In the genomic region with DNA sequence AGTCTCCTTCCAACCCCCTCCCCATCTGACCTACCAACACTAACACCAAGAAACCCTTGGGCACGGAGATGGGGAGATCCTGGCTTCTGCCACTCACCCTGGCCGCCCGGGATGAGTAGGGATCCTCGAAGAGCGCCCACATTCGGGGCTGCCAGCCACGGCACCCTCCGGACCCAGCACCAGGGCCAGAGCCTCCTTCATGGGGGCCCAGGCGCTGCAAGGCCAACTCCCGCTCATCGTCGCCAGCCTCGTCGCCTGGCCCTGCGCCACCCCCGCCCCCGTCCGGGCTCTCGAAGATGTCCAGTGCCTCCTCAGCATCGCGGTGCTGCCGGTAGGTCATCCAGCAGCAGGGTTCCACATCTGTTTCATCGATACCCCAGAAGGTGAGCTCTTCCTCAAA, we compare ENCODE assay signal across 8 mouse cellular contexts. TPM values are rescaled to one million over a fixed set of nuclear protein-coding genes. Genes with fewer than 3 reads are reported as not detected.
A peak's percentile ranks its signal among the peaks of the same experiment; 100 is the strongest.
DNase-seq lines count a peak whose midpoint lies in the region; ATAC-seq and TF ChIP-seq lines count a peak whose summit lies in the region.

No protein-coding gene starts in this region.

- no peak for TF ChIP-seq POLR2A in cerebellum, adult 2 months (IDR thresholded peaks at IDR 0.05; ENCODE audit: borderline replicate concordance, insufficient read depth, low read length)

- no peaks in the 10 kb centered on the region for H3K9me3 ChIP-seq in heart, embryonic 16.5 days (replicated peaks; ENCODE audit: control insufficient read depth, low read length)
- H3K9me3 ChIP-seq in forebrain, embryonic 12.5 days = no peaks in the 10 kb centered on the region
- H3K9me3 ChIP-seq in midbrain, embryonic 11.5 days (ENCODE audit: control insufficient read depth, low read length) = no peaks in the 10 kb centered on the region

- no peak for TF ChIP-seq CTCF in cerebellum, adult 2 months (IDR thresholded peaks at IDR 0.05; ENCODE audit: borderline replicate concordance, insufficient read depth, low read depth, low read length)

- 0 out of 2 replicates have a peak overlapping the region, but pooled peaks have one; percentile 40 for H3K9ac ChIP-seq in heart, embryonic 16.5 days (ENCODE audit: low read length)
- 0 out of 2 replicates have a peak overlapping the region, but pooled peaks have one; percentile 18 for H3K9ac ChIP-seq in forebrain, embryonic 12.5 days
- peak overlapping the region; percentile 20; the same call in 1 of the 2 replicates for H3K9ac ChIP-seq in midbrain, embryonic 11.5 days (ENCODE audit: low read length)

- H3K27me3 ChIP-seq in heart, embryonic 16.5 days (ENCODE audit: control insufficient read depth, insufficient read depth, low read length) = peaks cover 84% of the 10 kb centered on the region
- H3K27me3 ChIP-seq in cerebellum, adult 2 months (ENCODE audit: control insufficient read depth, insufficient read depth, low read length) = no peaks in the 10 kb centered on the region
- peaks cover 87% of the 10 kb centered on the region for H3K27me3 ChIP-seq in forebrain, embryonic 12.5 days
- H3K27me3 ChIP-seq in midbrain, embryonic 11.5 days (ENCODE audit: control insufficient read depth, insufficient read depth, low read length) = peaks cover 59% of the 10 kb centered on the region

- no peak for ATAC-seq in heart, embryonic 16.5 days (replicated peaks; ENCODE audit: extremely low read depth, insufficient read depth, low FRiP score)
- ATAC-seq in forebrain, embryonic 12.5 days (ENCODE audit: low FRiP score) = no peak
- no peak for ATAC-seq in midbrain, embryonic 11.5 days (ENCODE audit: low FRiP score)

- DNase-seq in heart, postnatal 10 days = no peak
- DNase-seq in cerebellum, adult 2 months = peak in 1 of 2 experiments; percentile 54
- peak; percentile 89 for DNase-seq in midbrain, embryonic 11.5 days (ENCODE audit: low spot score, missing footprints)
- no peak for DNase-seq in urinary bladder, adult 2 months (ENCODE audit: low spot score)
- no peak for DNase-seq in thymus, postnatal 0 days (ENCODE audit: low spot score)
- no peak for DNase-seq in spleen, adult 12 weeks (ENCODE audit: low spot score)

- WGBS in heart, embryonic 16.5 days = 3% methylated on average over 23 of the region's 23 CpGs
- WGBS in cerebellum, adult 2 months = 8% methylated on average over 23 of the region's 23 CpGs
- WGBS in forebrain, embryonic 12.5 days = 2% methylated on average over 23 of the region's 23 CpGs
- WGBS in midbrain, embryonic 11.5 days = 4% methylated on average over 23 of the region's 23 CpGs

- no peak overlapping the region for H3K27ac ChIP-seq in heart, embryonic 16.5 days (ENCODE audit: low read length)
- no peak overlapping the region for H3K27ac ChIP-seq in cerebellum, adult 2 months (ENCODE audit: insufficient read depth, low read length)
- no peak overlapping the region for H3K27ac ChIP-seq in forebrain, embryonic 12.5 days
- H3K27ac ChIP-seq in midbrain, embryonic 11.5 days (ENCODE audit: low read depth, low read length) = no peak overlapping the region

- intact Hi-C loops in heart, postnatal 10 days (cut with DNase I) = no loop called here

- H3K4me1 ChIP-seq in heart, embryonic 16.5 days (ENCODE audit: control insufficient read depth, insufficient read depth, low read length) = peaks cover 20% of the 10 kb centered on the region
- peaks cover 5% of the 10 kb centered on the region; the same call in 1 of the 2 replicates for H3K4me1 ChIP-seq in cerebellum, adult 2 months (ENCODE audit: control insufficient read depth, insufficient read depth, low read length)
- peaks cover 28% of the 10 kb centered on the region for H3K4me1 ChIP-seq in forebrain, embryonic 12.5 days
- H3K4me1 ChIP-seq in midbrain, embryonic 11.5 days (ENCODE audit: control insufficient read depth, insufficient read depth, low read length) = peaks cover 20% of the 10 kb centered on the region

- no peaks in the 10 kb centered on the region for H3K36me3 ChIP-seq in heart, embryonic 16.5 days (ENCODE audit: control insufficient read depth, insufficient read depth)
- H3K36me3 ChIP-seq in forebrain, embryonic 12.5 days (replicated peaks) = no peaks in the 10 kb centered on the region
- no peaks in the 10 kb centered on the region for H3K36me3 ChIP-seq in midbrain, embryonic 11.5 days (ENCODE audit: control insufficient read depth, insufficient read depth, low read length)

- peak overlapping the region; percentile 91 for H3K4me2 ChIP-seq in heart, embryonic 16.5 days (ENCODE audit: low read depth, low read length)
- peak overlapping the region; percentile 99 for H3K4me2 ChIP-seq in forebrain, embryonic 12.5 days
- peak overlapping the region; percentile 76 for H3K4me2 ChIP-seq in midbrain, embryonic 11.5 days

- H3K4me3 ChIP-seq in heart, embryonic 16.5 days (ENCODE audit: low read length) = peak overlapping the region; percentile 60
- peak overlapping the region; percentile 78 for H3K4me3 ChIP-seq in cerebellum, adult 2 months (replicated peaks; ENCODE audit: insufficient read depth, low read depth, low read length)
- H3K4me3 ChIP-seq in forebrain, embryonic 12.5 days (replicated peaks) = peak overlapping the region; percentile 58
- peak overlapping the region; percentile 52 for H3K4me3 ChIP-seq in midbrain, embryonic 11.5 days (ENCODE audit: low read depth, low read length)

RNA-seq across cellular contexts. Expression of a gene that starts 1.2 kb away (rescaled TPM):
- 0.08 TPM in 1 of 2 replicates, not detected in the other for polyA plus RNA-seq in heart, embryonic 16.5 days (2015; fragmentation: Nextera tagmentation; extraction: Ambion mirVana)
- under 1 TPM; 0.36 to 0.50 TPM for total RNA-seq in heart, postnatal 10 days (2021)
- polyA plus RNA-seq in cerebellum, adult 2 months (2012; rRNA removed) = 59.7 and 62.3 TPM in 2 replicates
- 0.32 and 0.47 TPM in 2 replicates for polyA plus RNA-seq in forebrain, embryonic 12.5 days (2016; fragmentation: Nextera tagmentation; extraction: Ambion mirVana)
- polyA plus RNA-seq in midbrain, embryonic 11.5 days (2014; fragmentation: Nextera tagmentation; extraction: Ambion mirVana) = 0.03 and 0.04 TPM in 2 replicates
- 9.1 and 10.5 TPM in 2 replicates for polyA plus RNA-seq in urinary bladder, adult 2 months (2012; rRNA removed)
- polyA plus RNA-seq in thymus, postnatal 0 days (2015; fragmentation: Nextera tagmentation; extraction: Ambion mirVana) = not detected in 2 replicates

RNA-seq across cellular contexts. Expression of a gene that starts 59.7 kb away (rescaled TPM):
- 4.6 and 5.7 TPM in 2 replicates for polyA plus RNA-seq in heart, embryonic 16.5 days (2015; fragmentation: Nextera tagmentation; extraction: Ambion mirVana)
- total RNA-seq in heart, postnatal 10 days (2021) = 1 to 10 TPM; 1.3 to 1.4 TPM
- polyA plus RNA-seq in cerebellum, adult 2 months (2012; rRNA removed) = 158 and 176 TPM in 2 replicates
- polyA plus RNA-seq in forebrain, embryonic 12.5 days (2016; fragmentation: Nextera tagmentation; extraction: Ambion mirVana) = 5.7 and 8.3 TPM in 2 replicates
- 1.8 and 1.9 TPM in 2 replicates for polyA plus RNA-seq in midbrain, embryonic 11.5 days (2014; fragmentation: Nextera tagmentation; extraction: Ambion mirVana)
- polyA plus RNA-seq in urinary bladder, adult 2 months (2012; rRNA removed) = 15.9 and 21.1 TPM in 2 replicates
- 0.17 and 0.33 TPM in 2 replicates for polyA plus RNA-seq in thymus, postnatal 0 days (2015; fragmentation: Nextera tagmentation; extraction: Ambion mirVana)
